Mouse (Mus musculus) intestine, embryonic 16.5 days (tissue): ENCODE results near the gene Foxp1. TPM values are rescaled to one million over a fixed set of nuclear protein-coding genes. Genes with fewer than 3 reads are reported as not detected.

Experiments
- ATAC-seq: fragments of 200-750 bp; cut with Nextera tagmentation; 2 replicates; pipeline ENCODE4 v1.8.0; 2017; ENCODE audit warnings: moderate TSS enrichment, moderate library complexity
- H3K27ac ChIP-seq: fragments of 300-500 bp; sonication (generic); 2 replicates; pipeline ENCODE4 v1.5.1; 2014; ENCODE audit warnings: mild to moderate bottlenecking, low read length
- H3K27me3 ChIP-seq: fragments of 300-500 bp; sonication (generic); replicated peaks from 2 replicates; pipeline ENCODE4 v1.6.1; 2014; ENCODE audit warnings: low read length, control low read depth, mixed read lengths; ENCODE audit not compliant: control insufficient read depth, insufficient read depth
- H3K36me3 ChIP-seq: fragments of 300-500 bp; sonication (generic); 2 replicates; pipeline ENCODE4 v1.6.1; 2014; ENCODE audit warnings: low read length, control low read depth; ENCODE audit not compliant: control insufficient read depth, insufficient read depth
- H3K4me1 ChIP-seq: fragments of 300-500 bp; sonication (generic); 2 replicates; pipeline ENCODE4 v1.6.1; 2014; ENCODE audit warnings: low read length, control low read depth, mixed read lengths; ENCODE audit not compliant: control insufficient read depth, insufficient read depth
- H3K4me2 ChIP-seq: fragments of 300-500 bp; sonication (generic); 2 replicates; pipeline ENCODE4 v1.6.1; 2014; ENCODE audit warnings: low read depth, low read length, control low read depth
- H3K4me3 ChIP-seq: fragments of 300-500 bp; sonication (generic); 2 replicates; pipeline ENCODE4 v1.5.1; 2014; ENCODE audit warnings: mild to moderate bottlenecking, low read length
- H3K9ac ChIP-seq: fragments of 300-500 bp; sonication (generic); 2 replicates; pipeline ENCODE4 v1.6.1; 2014; ENCODE audit warnings: low read depth, low read length
- H3K9me3 ChIP-seq: fragments of 300-500 bp; sonication (generic); 2 replicates; pipeline ENCODE4 v1.6.1; 2016; ENCODE audit warnings: low read length, control low read depth; ENCODE audit not compliant: control insufficient read depth
- WGBS: fragments of 180-500 bp; shearing (Covaris S2); extraction: QIAGEN DNeasy Blood & Tissue Kit; methylation state at CpG from one replicate; pipeline ENCODE4 v1.1.7; 2014; 5-methylcytosine and 5-hydroxymethylcytosine counted together
- polyA plus RNA-seq: library from polyadenylated mRNA; unstranded; fragments of >200 nt; fragmentation: Nextera tagmentation; extraction: Ambion mirVana; gene quantifications from 2 replicates; pipeline ENCODE4 v1.2.1, GENCODE M21; 2015

The Foxp1 gene
- polyA plus RNA-seq, 1 experiment from 2014 or later = 74.8 TPM

GRCm38 (mm10) chr6:99491979-99492544 lies 30.5 kb downstream of the Foxp1 start:
- H3K9me3 ChIP-seq = no peaks in the 10 kb centered on the region
- 0 out of 2 replicates have a peak overlapping the region, but pooled peaks have one; percentile 11 for H3K4me2 ChIP-seq
- H3K27ac ChIP-seq = peak overlapping the region; percentile 82
- WGBS = 48% methylated on average over 6 of the region's 6 CpGs
- ATAC-seq = peak; percentile 70
- no peaks in the 10 kb centered on the region for H3K36me3 ChIP-seq
- H3K27me3 ChIP-seq = no peaks in the 10 kb centered on the region
- no peak overlapping the region for H3K9ac ChIP-seq
- peaks cover 42% of the 10 kb centered on the region for H3K4me1 ChIP-seq
- no peak overlapping the region for H3K4me3 ChIP-seq

GRCm38 (mm10) chr6:99491146-99491545 lies 31.4 kb downstream of the Foxp1 start:
- WGBS = 69% methylated on average over 3 of the region's 3 CpGs
- H3K4me3 ChIP-seq = no peak overlapping the region
- H3K36me3 ChIP-seq = no peaks in the 10 kb centered on the region
- ATAC-seq = peak; percentile 35; the same call in 1 of the 2 replicates
- peaks cover 34% of the 10 kb centered on the region for H3K4me1 ChIP-seq
- H3K4me2 ChIP-seq = no peak overlapping the region
- no peak overlapping the region for H3K9ac ChIP-seq
- peak overlapping the region; percentile 82 for H3K27ac ChIP-seq
- H3K9me3 ChIP-seq = no peaks in the 10 kb centered on the region
- no peaks in the 10 kb centered on the region for H3K27me3 ChIP-seq

- 83% methylated on average over 8 of the region's 8 CpGs for WGBS
- peaks cover 36% of the 10 kb centered on the region for H3K4me1 ChIP-seq
Measured at GRCm38 (mm10) chr6:99489900-99490648, 32.4 kb downstream of the Foxp1 start.

GRCm38 (mm10) chr6:99489423-99489822 lies 33.1 kb downstream of the Foxp1 start:
- WGBS = 81% methylated on average over 10 of the region's 10 CpGs
- no peak for ATAC-seq
- peaks cover 41% of the 10 kb centered on the region for H3K4me1 ChIP-seq
- no peaks in the 10 kb centered on the region for H3K36me3 ChIP-seq
- H3K9ac ChIP-seq = no peak overlapping the region
- no peak overlapping the region; the same call in 1 of the 2 replicates for H3K27ac ChIP-seq
- no peaks in the 10 kb centered on the region for H3K27me3 ChIP-seq
- H3K4me3 ChIP-seq = no peak overlapping the region
- H3K4me2 ChIP-seq = no peak overlapping the region
- H3K9me3 ChIP-seq = no peaks in the 10 kb centered on the region

More at GRCm38 (mm10) chr6:99489900-99490648, 32.4 kb downstream of the Foxp1 start:
- no peaks in the 10 kb centered on the region for H3K27me3 ChIP-seq
- no peaks in the 10 kb centered on the region for H3K36me3 ChIP-seq
- no peak overlapping the region for H3K27ac ChIP-seq
- no peak for ATAC-seq
- H3K9ac ChIP-seq = no peak overlapping the region
- H3K4me2 ChIP-seq = no peak overlapping the region
- H3K4me3 ChIP-seq = no peak overlapping the region
- H3K9me3 ChIP-seq = no peaks in the 10 kb centered on the region

- H3K27me3 ChIP-seq = no peaks in the 10 kb centered on the region
- H3K9me3 ChIP-seq = no peaks in the 10 kb centered on the region
- H3K4me1 ChIP-seq = peaks cover 34% of the 10 kb centered on the region
- WGBS = 70% methylated on average over 12 of the region's 12 CpGs
- 0 out of 2 replicates have a peak overlapping the region, but pooled peaks have one; percentile 46 for H3K9ac ChIP-seq
- peak; percentile 12; the same call in 1 of the 2 replicates for ATAC-seq
- no peak overlapping the region for H3K4me3 ChIP-seq
- H3K4me2 ChIP-seq = peak overlapping the region; percentile 52
- no peaks in the 10 kb centered on the region for H3K36me3 ChIP-seq
- peak overlapping the region; percentile 96 for H3K27ac ChIP-seq
Measured at GRCm38 (mm10) chr6:99485884-99486640, 36.5 kb downstream of the Foxp1 start.

- no peaks in the 10 kb centered on the region for H3K27me3 ChIP-seq
- no peaks in the 10 kb centered on the region for H3K36me3 ChIP-seq
- H3K9me3 ChIP-seq = no peaks in the 10 kb centered on the region
- H3K27ac ChIP-seq = peak overlapping the region; percentile 96
- peak overlapping the region; percentile 46 for H3K9ac ChIP-seq
- peak overlapping the region; percentile 52 for H3K4me2 ChIP-seq
- peak; percentile 94 for ATAC-seq
- 15% methylated on average over 20 of the region's 20 CpGs for WGBS
- peak overlapping the region; percentile 9 for H3K4me3 ChIP-seq
- H3K4me1 ChIP-seq = peaks cover 29% of the 10 kb centered on the region
Measured at GRCm38 (mm10) chr6:99485217-99485883, 37.2 kb downstream of the Foxp1 start.

GRCm38 (mm10) chr6:99484884-99485216 lies 37.7 kb downstream of the Foxp1 start:
- peaks cover 27% of the 10 kb centered on the region for H3K4me1 ChIP-seq
- peak overlapping the region; percentile 46 for H3K9ac ChIP-seq
- peak overlapping the region; percentile 52 for H3K4me2 ChIP-seq
- H3K9me3 ChIP-seq = no peaks in the 10 kb centered on the region
- no peaks in the 10 kb centered on the region for H3K27me3 ChIP-seq
- H3K36me3 ChIP-seq = no peaks in the 10 kb centered on the region
- whole genome bisulfite sequencing = 4% methylated on average over 8 of the region's 8 CpGs
- peak overlapping the region; percentile 96 for H3K27ac ChIP-seq
- no peak for ATAC-seq
- peak overlapping the region; percentile 9 for H3K4me3 ChIP-seq

GRCm38 (mm10) chr6:99484197-99484725 lies 38.3 kb downstream of the Foxp1 start:
- WGBS = 66% methylated on average over 7 of the region's 7 CpGs
- peak overlapping the region; percentile 52; the same call in 1 of the 2 replicates for H3K4me2 ChIP-seq

More at GRCm38 (mm10) chr6:99484197-99484725, 38.3 kb downstream of the Foxp1 start:
- no peaks in the 10 kb centered on the region for H3K36me3 ChIP-seq
- H3K4me1 ChIP-seq = peaks cover 27% of the 10 kb centered on the region
- no peaks in the 10 kb centered on the region for H3K27me3 ChIP-seq
- no peak overlapping the region for H3K9ac ChIP-seq
- ATAC-seq = no peak
- H3K9me3 ChIP-seq = no peaks in the 10 kb centered on the region
- H3K27ac ChIP-seq = peak overlapping the region; percentile 23
- no peak overlapping the region for H3K4me3 ChIP-seq
